8 mouse cellular contexts compared by ENCODE assay signal in genomic region chr4:108781596-108781995, GRCm38 (mm10). TPM values are rescaled to one million over a fixed set of nuclear protein-coding genes. Genes with fewer than 3 reads are reported as not detected.
DNase-seq lines count a peak whose midpoint lies in the region; ATAC-seq and TF ChIP-seq lines count a peak whose summit lies in the region.

No protein-coding gene starts in this region.

- 0 out of 2 replicates have a peak overlapping the region, but pooled peaks have one; percentile 94 for H3K4me3 ChIP-seq in heart, postnatal 0 days (ENCODE audit: low read depth, low read length)
- H3K4me3 ChIP-seq in brown adipose tissue, adult 24 weeks (ENCODE audit: insufficient read depth, low read depth, low read length): no peak overlapping the region
- H3K4me3 ChIP-seq in forebrain, embryonic 13.5 days: peak overlapping the region; percentile 93; the same call in 1 of the 2 replicates
- no peak overlapping the region for H3K4me3 ChIP-seq in limb, embryonic 13.5 days

- peak overlapping the region; percentile 98; the same call in 1 of the 2 replicates for H3K4me2 ChIP-seq in heart, postnatal 0 days (ENCODE audit: low read depth, low read length)
- peak overlapping the region; percentile 70 for H3K4me2 ChIP-seq in forebrain, embryonic 13.5 days
- H3K4me2 ChIP-seq in limb, embryonic 13.5 days (replicated peaks): peak overlapping the region; percentile 74

- no peak overlapping the region for H3K9ac ChIP-seq in heart, postnatal 0 days (replicated peaks; ENCODE audit: low read depth, low read length)
- H3K9ac ChIP-seq in forebrain, embryonic 13.5 days: 0 out of 2 replicates have a peak overlapping the region, but pooled peaks have one; percentile 4
- no peak overlapping the region for H3K9ac ChIP-seq in limb, embryonic 13.5 days

- WGBS in heart, postnatal 0 days: 75% methylated on average over 3 of the region's 3 CpGs
- WGBS in forebrain, embryonic 13.5 days: 58% methylated on average over 3 of the region's 3 CpGs
- WGBS in limb, embryonic 13.5 days: 44% methylated on average over 3 of the region's 3 CpGs

- H3K36me3 ChIP-seq in heart, postnatal 0 days (replicated peaks; ENCODE audit: control insufficient read depth, insufficient read depth, low read length): no peaks in the 10 kb centered on the region
- no peaks in the 10 kb centered on the region for H3K36me3 ChIP-seq in forebrain, embryonic 13.5 days (ENCODE audit: poor library complexity, severe bottlenecking)
- H3K36me3 ChIP-seq in limb, embryonic 13.5 days: no peaks in the 10 kb centered on the region

- no peaks in the 10 kb centered on the region for H3K27me3 ChIP-seq in heart, postnatal 0 days (ENCODE audit: control insufficient read depth, insufficient read depth, low read length)
- H3K27me3 ChIP-seq in forebrain, embryonic 13.5 days: no peaks in the 10 kb centered on the region
- no peaks in the 10 kb centered on the region for H3K27me3 ChIP-seq in limb, embryonic 13.5 days

- no peaks in the 10 kb centered on the region for H3K9me3 ChIP-seq in heart, postnatal 0 days (replicated peaks; ENCODE audit: control insufficient read depth, low read length)
- H3K9me3 ChIP-seq in forebrain, embryonic 13.5 days (replicated peaks): no peaks in the 10 kb centered on the region
- no peaks in the 10 kb centered on the region for H3K9me3 ChIP-seq in limb, embryonic 13.5 days

- H3K27ac ChIP-seq in heart, postnatal 0 days (ENCODE audit: low read depth): no peak overlapping the region
- H3K27ac ChIP-seq in brown adipose tissue, adult 24 weeks (replicated peaks; ENCODE audit: low read depth, low read length): 0 out of 2 replicates have a peak overlapping the region, but pooled peaks have one; percentile 8
- no peak overlapping the region for H3K27ac ChIP-seq in forebrain, embryonic 13.5 days
- no peak overlapping the region for H3K27ac ChIP-seq in limb, embryonic 13.5 days

- no peak for TF ChIP-seq CTCF in heart, postnatal 0 days (IDR thresholded peaks at IDR 0.05; ENCODE audit: low read depth)

- no peak for DNase-seq in heart, postnatal 0 days (ENCODE audit: low spot score)
- DNase-seq in heart, adult 9 months (ENCODE audit: low spot score in 2 of 2): no peak
- DNase-seq in adrenal gland, postnatal 14 days: no peak

- TF ChIP-seq EP300 in heart, postnatal 0 days (IDR thresholded peaks at IDR 0.05; ENCODE audit: low read depth): no peak

- ATAC-seq in heart, postnatal 0 days (ENCODE audit: insufficient read depth, low read depth): no peak
- no peak for ATAC-seq in forebrain, embryonic 13.5 days
- ATAC-seq in limb, embryonic 13.5 days (ENCODE audit: low FRiP score, low read depth): no peak
- ATAC-seq in megakaryocyte progenitor cell, adult 5-6 weeks (replicated peaks; ENCODE audit: poor library complexity): no peak
- no peak for ATAC-seq in monocyte, adult 5-6 weeks (replicated peaks; ENCODE audit: insufficient number of reproducible peaks, low FRiP score, low TSS enrichment, poor library complexity, severe bottlenecking)

- H3K4me1 ChIP-seq in heart, postnatal 0 days (ENCODE audit: control insufficient read depth, insufficient read depth): no peaks in the 10 kb centered on the region
- H3K4me1 ChIP-seq in brown adipose tissue, adult 24 weeks (ENCODE audit: control insufficient read depth, insufficient read depth, insufficient read length, low read length): no peaks in the 10 kb centered on the region
- H3K4me1 ChIP-seq in forebrain, embryonic 13.5 days: peaks cover 10% of the 10 kb centered on the region
- H3K4me1 ChIP-seq in limb, embryonic 13.5 days: no peaks in the 10 kb centered on the region; the same call in 1 of the 2 replicates

RNA-seq across cellular contexts. Expression of gene Zfyve9, which starts 1.0 kb away (rescaled TPM):
- 9.8 and 10.8 TPM in 2 replicates for total RNA-seq in heart, postnatal 0 days (2014; rRNA removed; ENCODE audit: low replicate concordance)
- 2.9 and 3.1 TPM in 2 replicates for polyA plus RNA-seq in heart, postnatal 0 days (2015; fragmentation: Nextera tagmentation; extraction: Ambion mirVana)
- polyA plus RNA-seq in brown adipose tissue, adult 24 weeks (2012; ENCODE audit: insufficient read depth, insufficient read length, missing spikeins): 10.3 and 12.4 TPM in 2 replicates
- polyA plus RNA-seq in forebrain, embryonic 13.5 days (2015; fragmentation: Nextera tagmentation; extraction: Ambion mirVana): 5.4 and 5.5 TPM in 2 replicates
- polyA plus RNA-seq in limb, embryonic 13.5 days (2015; fragmentation: Nextera tagmentation; extraction: Ambion mirVana): 5.7 and 6.7 TPM in 2 replicates
- 0.15 and 0.90 TPM in 2 replicates for total RNA-seq in megakaryocyte progenitor cell, adult 5-6 weeks (2015)
- 0.33 and 0.41 TPM in 2 replicates for total RNA-seq in megakaryocyte progenitor cell, adult 5-6 weeks (2017)
- 93.3 to 121 TPM (median 117 TPM) in 3 replicates for total RNA-seq in monocyte, adult 5-6 weeks (2017)
- total RNA-seq in adrenal gland, postnatal 14 days (2021): 22.7 and 24.0 TPM in 2 replicates

RNA-seq across cellular contexts. Expression of gene Btf3l4, which starts 51.8 kb away (rescaled TPM):
- total RNA-seq in heart, postnatal 0 days (2014; rRNA removed; ENCODE audit: low replicate concordance): 65.0 and 78.2 TPM in 2 replicates
- polyA plus RNA-seq in heart, postnatal 0 days (2015; fragmentation: Nextera tagmentation; extraction: Ambion mirVana): 182 and 194 TPM in 2 replicates
- polyA plus RNA-seq in brown adipose tissue, adult 24 weeks (2012; ENCODE audit: insufficient read depth, insufficient read length, missing spikeins): 142 and 218 TPM in 2 replicates
- polyA plus RNA-seq in forebrain, embryonic 13.5 days (2015; fragmentation: Nextera tagmentation; extraction: Ambion mirVana): 256 and 275 TPM in 2 replicates
- 198 and 209 TPM in 2 replicates for polyA plus RNA-seq in limb, embryonic 13.5 days (2015; fragmentation: Nextera tagmentation; extraction: Ambion mirVana)
- total RNA-seq in megakaryocyte progenitor cell, adult 5-6 weeks (2015): 92.8 and 111 TPM in 2 replicates
- 68.1 and 77.3 TPM in 2 replicates for total RNA-seq in megakaryocyte progenitor cell, adult 5-6 weeks (2017)
- total RNA-seq in monocyte, adult 5-6 weeks (2017): 40.7 to 71.0 TPM (median 58.7 TPM) in 3 replicates
- total RNA-seq in adrenal gland, postnatal 14 days (2021): 116 and 127 TPM in 2 replicates

RNA-seq across cellular contexts. Expression of gene Txndc12, which starts 52.8 kb away (rescaled TPM):
- total RNA-seq in heart, postnatal 0 days (2014; rRNA removed; ENCODE audit: low replicate concordance): 37.7 and 57.6 TPM in 2 replicates
- polyA plus RNA-seq in heart, postnatal 0 days (2015; fragmentation: Nextera tagmentation; extraction: Ambion mirVana): 73.5 and 86.8 TPM in 2 replicates
- polyA plus RNA-seq in brown adipose tissue, adult 24 weeks (2012; ENCODE audit: insufficient read depth, insufficient read length, missing spikeins): 55.8 and 58.7 TPM in 2 replicates
- 89.6 and 92.8 TPM in 2 replicates for polyA plus RNA-seq in forebrain, embryonic 13.5 days (2015; fragmentation: Nextera tagmentation; extraction: Ambion mirVana)
- polyA plus RNA-seq in limb, embryonic 13.5 days (2015; fragmentation: Nextera tagmentation; extraction: Ambion mirVana): 115 and 121 TPM in 2 replicates
- total RNA-seq in megakaryocyte progenitor cell, adult 5-6 weeks (2015): 74.7 and 75.3 TPM in 2 replicates
- total RNA-seq in megakaryocyte progenitor cell, adult 5-6 weeks (2017): 87.4 and 88.7 TPM in 2 replicates
- 61.6 to 79.0 TPM (median 71.6 TPM) in 3 replicates for total RNA-seq in monocyte, adult 5-6 weeks (2017)
- 63.8 and 73.9 TPM in 2 replicates for total RNA-seq in adrenal gland, postnatal 14 days (2021)

Comparison
In these comparisons a context has a peak if more than half of its experiments do, and no peak if none do; other contexts are left out.
1. H3K4me3 ChIP-seq: peak in heart, postnatal 0 days (single experiment) and forebrain, embryonic 13.5 days (single experiment); none in brown adipose tissue, adult 24 weeks (single experiment) and limb, embryonic 13.5 days (single experiment).
2. Peak in every context shown above with its lines, with median percentiles within 50 percentile points of each other: H3K4me2 ChIP-seq.